In genomic region chr8:120970346-120970745, GRCm38 (mm10) we compare ENCODE assay signal across 8 mouse cellular contexts.
DNase-seq lines count a peak whose midpoint lies in the region; ATAC-seq and TF ChIP-seq lines count a peak whose summit lies in the region.
"Had no signal": no experiment of that assay in that cellular context is flagged by ENCODE, and none has a peak within 500 bp of the region (broad histone marks: within the 10 kb centered on the region; RNA-seq: fewer than 3 reads in every experiment).

No protein-coding gene starts in this region.

- peak in 2 of 3 experiments; percentile 28 to 51; a peak in 4 of 6 replicates for TF ChIP-seq CTCF in MEL (IDR thresholded peaks at IDR 0.05 in 2 of 3, conservative IDR thresholded peaks at IDR 0.05 in 1 of 3; ENCODE audit: control insufficient read depth in 1 of 3, insufficient read depth in 1 of 3, low read depth in 2 of 3, low read length in 3 of 3, poor library complexity in 1 of 3, severe bottlenecking in 1 of 3)

- no peak overlapping the region for H3K4me3 ChIP-seq in kidney, embryonic 16.5 days (ENCODE audit: low read length)
- no peak overlapping the region for H3K4me3 ChIP-seq in MEL (ENCODE audit: control insufficient read depth in 1 of 2, insufficient read depth in 1 of 2, low read depth in 2 of 2, low read length in 2 of 2)
- H3K4me3 ChIP-seq: lung, embryonic 15.5 days had no signal

- TF ChIP-seq RAD21 in MEL (IDR thresholded peaks at IDR 0.05; ENCODE audit: low read depth, low read length) = no peak

- H3K4me2 ChIP-seq in kidney, embryonic 16.5 days (replicated peaks; ENCODE audit: low read depth, low read length) = no peak overlapping the region
- H3K4me2 ChIP-seq: lung, embryonic 15.5 days had no signal

- H3K36me3 ChIP-seq in kidney, embryonic 16.5 days (ENCODE audit: insufficient read depth, low read length) = no peaks in the 10 kb centered on the region
- H3K36me3 ChIP-seq in MEL (ENCODE audit: control insufficient read depth in 1 of 2, insufficient read depth in 2 of 2, low read length in 2 of 2) = no peaks in the 10 kb centered on the region
- H3K36me3 ChIP-seq: lung, embryonic 15.5 days had no signal

- WGBS in kidney, embryonic 16.5 days = 14% methylated on average over 5 of the region's 5 CpGs

- no peak for ATAC-seq in kidney, embryonic 16.5 days (ENCODE audit: low FRiP score, low TSS enrichment)

- TF ChIP-seq POLR2A in MEL (IDR thresholded peaks at IDR 0.05; ENCODE audit: control insufficient read depth in 1 of 2, insufficient read depth in 1 of 2, low read depth in 1 of 2, low read length in 2 of 2, poor library complexity in 1 of 2) = no peak

- peaks cover 10% of the 10 kb centered on the region for H3K4me1 ChIP-seq in kidney, embryonic 16.5 days (ENCODE audit: insufficient read depth, low read length)
- H3K4me1 ChIP-seq in MEL (ENCODE audit: control insufficient read depth in 1 of 2, insufficient read depth in 2 of 2, low read length in 2 of 2) = no peaks in the 10 kb centered on the region

- no peak overlapping the region for H3K9ac ChIP-seq in kidney, embryonic 16.5 days (replicated peaks; ENCODE audit: low read length)
- no peak overlapping the region for H3K9ac ChIP-seq in MEL (ENCODE audit: control insufficient read depth, low read depth, low read length, poor library complexity, severe bottlenecking)
- H3K9ac ChIP-seq: lung, embryonic 15.5 days had no signal

- H3K79me2 ChIP-seq in MEL (ENCODE audit: control insufficient read depth, insufficient read depth, low read length, poor library complexity) = no peaks in the 10 kb centered on the region

- TF ChIP-seq EP300 in MEL (IDR thresholded peaks at IDR 0.05; ENCODE audit: low read depth in 1 of 2, low read length in 2 of 2) = no peak

- peak; percentile 65 for DNase-seq in kidney, adult 18-20 months
- peak; percentile 50 to 53 for DNase-seq in B cell, adult 2 months
- DNase-seq in MEL (ENCODE audit: low read depth, low spot score) = no peak
- DNase-seq in embryo, embryonic 11 days = peak; percentile 62
- peak; percentile 66 for DNase-seq in lung, postnatal 14 days
- peak; percentile 76 to 79 for DNase-seq in thymus, postnatal 36 days

- no peak overlapping the region for H3K27ac ChIP-seq in kidney, embryonic 16.5 days (ENCODE audit: low read length)
- H3K27ac ChIP-seq in MEL (ENCODE audit: control insufficient read depth, low read depth, low read length) = no peak overlapping the region
- H3K27ac ChIP-seq: lung, embryonic 15.5 days had no signal

- H3K9me3 ChIP-seq in kidney, embryonic 16.5 days (ENCODE audit: low read length) = no peaks in the 10 kb centered on the region
- no peaks in the 10 kb centered on the region for H3K9me3 ChIP-seq in MEL (replicated peaks; ENCODE audit: insufficient read depth, low read length)
- H3K9me3 ChIP-seq: lung, embryonic 15.5 days had no signal

- H3K27me3 ChIP-seq in kidney, embryonic 16.5 days (ENCODE audit: insufficient read depth, low read length) = peaks cover 82% of the 10 kb centered on the region
- no peaks in the 10 kb centered on the region for H3K27me3 ChIP-seq in MEL (ENCODE audit: control insufficient read depth in 1 of 2, insufficient read depth in 2 of 2, low read length in 2 of 2)

TF ChIP-seq in MEL, 35 proteins besides CTCF, POLR2A, EP300 and RAD21:
- TF ChIP-seq SIN3A (IDR thresholded peaks at IDR 0.05; ENCODE audit: low read length) (no peak), MYB (IDR thresholded peaks at IDR 0.05; ENCODE audit: low read depth, low read length) (no peak), SMC3 (IDR thresholded peaks at IDR 0.05; ENCODE audit: low read depth, low read length) (no peak), JUND (IDR thresholded peaks at IDR 0.05; ENCODE audit: low read depth, low read length) (no peak), ELF1 (IDR thresholded peaks at IDR 0.05; ENCODE audit: low read depth, low read length) (no peak), MAX (IDR thresholded peaks at IDR 0.05; ENCODE audit: low read length) (no peak), MAZ (IDR thresholded peaks at IDR 0.05; ENCODE audit: low read depth, low read length) (no peak)
